Mouse (Mus musculus) c-Kit-positive CD71-positive TER-119-positive erythroid progenitor cells, embryonic 14.5 days (primary cell): ENCODE data around the gene Gpr3.

Experiments used
- DNase-seq: peaks from one replicate; pipeline ENCODE4 v3.0.0-alpha.2; 2013; ENCODE audit warnings: low spot score

The Gpr3 gene

GRCm38 (mm10) chr4:133170056-133170524 is 42.2 kb downstream of the Gpr3 start:
- no peak for DNase-seq

GRCm38 (mm10) chr4:133169237-133170055 is 42.9 kb downstream of the Gpr3 start:
- no peak for DNase-seq

- no peak for DNase-seq
These were observed 45.6 kb downstream of the Gpr3 start for GRCm38 (mm10) chr4:133166773-133167172.

GRCm38 (mm10) chr4:133162196-133162595 is 50.1 kb downstream of the Gpr3 start:
- DNase-seq: no peak

GRCm38 (mm10) chr4:133160821-133161220 is 51.5 kb downstream of the Gpr3 start:
- DNase-seq: no peak

- DNase-seq: no peak
These were observed 52.1 kb downstream of the Gpr3 start for GRCm38 (mm10) chr4:133160211-133160610.

- DNase-seq: no peak
These were observed 52.7 kb downstream of the Gpr3 start for GRCm38 (mm10) chr4:133159646-133160045.
